15 mouse cellular contexts compared by ENCODE assay signal in genomic region chr10:16158445-16158844, GRCm38 (mm10).
"Had no signal": no experiment of that assay in that cellular context is flagged by ENCODE, and none has a peak within 500 bp of the region (broad histone marks: within the 10 kb centered on the region; RNA-seq: fewer than 3 reads in every experiment).

No protein-coding gene starts in this region.

- DNase-seq: retina, postnatal 1 day; right cerebral cortex, adult 18-20 months; right cerebral cortex, postnatal 14 days; right cerebral cortex, postnatal 25 days; right cerebral cortex, postnatal 4 days; spleen, adult 18-20 months; thymus, adult 18-20 months; thymus, adult 2 months; thymus, postnatal 14 days; thymus, postnatal 25 days; thymus, postnatal 36 days; thymus, postnatal 4 days had no signal

- H3K4me1 ChIP-seq: neural tube, embryonic 15.5 days; stomach, embryonic 15.5 days had no signal

- H3K27ac ChIP-seq: neural tube, embryonic 15.5 days; stomach, embryonic 15.5 days; stomach, postnatal 0 days had no signal

- H3K9ac ChIP-seq: neural tube, embryonic 15.5 days; stomach, embryonic 15.5 days had no signal

- H3K36me3 ChIP-seq: neural tube, embryonic 15.5 days; stomach, embryonic 15.5 days had no signal

- H3K27me3 ChIP-seq: neural tube, embryonic 15.5 days; stomach, embryonic 15.5 days had no signal

- H3K4me3 ChIP-seq: neural tube, embryonic 15.5 days; stomach, embryonic 15.5 days had no signal
